Mouse (Mus musculus): ENCODE results near the gene Asf1a. TPM values are rescaled to one million over a fixed set of nuclear protein-coding genes. Genes with fewer than 3 reads are reported as not detected.
"Not testable (repeated sequence)": the region's sequence is repeated elsewhere in the genome, so short reads cannot be mapped to it uniquely, and the experiment has no call there.

Gene Asf1a
- 10 to 100 TPM; 27.2 to 29.9 TPM for total RNA-seq (2021)
- long read RNA-seq, experiment 1, partial matches to known transcripts: 0 of 5 reads
- long read RNA-seq, experiment 1, other reads (novel, unspliced or antisense): 1 of 5 reads
- long read RNA-seq, experiment 2, transcript Asf1a-201 (4 exons, 2,201 nt): major isoform, 21 of 24 reads
- long read RNA-seq, experiment 2, partial matches to known transcripts: 0 of 24 reads
- long read RNA-seq, experiment 2, other reads (novel, unspliced or antisense): 3 of 24 reads

DNA sequence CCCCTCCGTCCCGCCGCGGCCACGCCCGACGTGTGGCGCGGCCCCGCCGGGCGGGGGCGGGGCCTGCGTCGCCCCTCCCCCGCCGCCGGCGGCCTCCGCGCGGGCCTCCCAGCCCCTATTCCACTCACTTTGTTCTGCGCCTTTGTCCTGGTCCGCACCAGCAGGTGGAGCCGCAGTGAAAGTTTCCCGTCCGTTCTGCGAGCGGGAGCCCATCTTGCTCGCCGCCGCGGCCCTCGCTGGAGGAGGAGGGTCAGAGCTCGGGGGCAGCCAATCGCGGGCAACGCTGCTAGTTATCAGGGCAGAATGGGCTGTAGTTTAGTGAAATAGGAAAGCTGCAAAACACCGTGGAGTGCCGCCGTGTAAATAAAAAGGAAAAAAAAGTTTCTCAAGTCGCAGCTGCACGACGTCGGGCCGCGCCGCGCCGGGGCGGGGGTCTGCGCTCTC lies at the start of gene Asf1a:
Asf1a (plus strand) TSS at position 81 of the 444 bp plus-strand sequence.
- peak; percentile 93 to 95 for DNase-seq (ENCODE audit: low spot score in 2 of 2)

DNA sequence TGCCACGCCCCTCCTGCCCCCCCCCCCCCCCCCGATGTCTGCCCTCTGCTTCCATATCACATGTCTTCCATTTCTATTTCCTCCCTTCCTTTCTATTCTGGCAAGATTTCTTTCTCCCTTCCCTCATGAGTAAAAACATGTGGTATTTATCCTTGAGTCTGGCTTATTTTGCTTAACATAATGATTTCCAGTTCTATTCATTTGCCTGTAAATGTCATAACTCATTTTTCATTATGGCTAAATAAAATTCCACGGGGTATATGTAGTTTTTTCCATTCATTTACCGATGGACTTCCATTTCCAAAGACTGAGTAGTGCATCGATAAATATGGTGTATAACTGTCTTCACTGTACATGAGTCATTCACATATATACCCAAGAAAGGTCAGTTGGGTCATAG lies 34.6 kb upstream of the Asf1a start:
- DNase-seq (ENCODE audit: low spot score in 2 of 2): no peak

DNA sequence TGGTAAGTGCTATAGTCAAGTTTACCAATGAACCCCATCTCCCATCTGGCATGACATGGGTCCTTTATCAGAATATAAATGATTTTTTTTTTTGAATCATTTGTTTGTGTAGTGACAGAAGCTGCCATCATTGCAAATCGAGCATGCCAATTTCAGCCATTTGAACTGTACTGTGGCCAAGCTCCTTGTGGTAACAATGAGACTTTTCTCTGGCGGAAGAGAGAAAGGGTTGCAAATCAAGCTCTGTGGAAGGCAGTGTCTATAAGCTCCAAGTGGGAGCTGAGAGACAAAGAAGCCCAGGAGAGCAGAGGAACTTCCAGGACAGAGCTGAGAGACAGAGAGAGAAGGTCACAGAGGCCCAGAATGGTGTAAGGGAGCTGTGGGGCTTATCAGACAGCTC lies 31.0 kb upstream of the Asf1a start:
- no peak for DNase-seq (ENCODE audit: low spot score in 2 of 2)

DNA sequence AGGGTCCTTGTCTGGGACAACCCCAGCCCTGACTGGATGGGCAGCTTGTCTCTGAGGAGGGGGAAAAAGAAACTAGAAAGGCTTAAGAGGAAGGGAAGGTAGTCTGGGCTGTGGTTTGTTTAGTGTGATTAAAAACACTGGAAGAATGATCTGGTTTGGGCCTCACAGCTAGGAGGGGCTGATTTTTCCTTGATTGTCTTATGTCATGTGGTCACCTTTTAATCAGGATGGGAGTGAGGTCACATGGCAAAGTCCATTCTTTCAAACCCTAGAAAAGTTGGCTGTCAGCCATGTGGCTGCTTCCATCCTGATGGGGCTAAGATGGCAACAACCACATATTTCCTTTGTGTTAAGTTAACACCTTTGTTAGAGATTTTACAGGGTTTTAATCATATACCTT lies 28.0 kb upstream of the Asf1a start:
- DNase-seq (ENCODE audit: low spot score in 2 of 2): no peak

DNA sequence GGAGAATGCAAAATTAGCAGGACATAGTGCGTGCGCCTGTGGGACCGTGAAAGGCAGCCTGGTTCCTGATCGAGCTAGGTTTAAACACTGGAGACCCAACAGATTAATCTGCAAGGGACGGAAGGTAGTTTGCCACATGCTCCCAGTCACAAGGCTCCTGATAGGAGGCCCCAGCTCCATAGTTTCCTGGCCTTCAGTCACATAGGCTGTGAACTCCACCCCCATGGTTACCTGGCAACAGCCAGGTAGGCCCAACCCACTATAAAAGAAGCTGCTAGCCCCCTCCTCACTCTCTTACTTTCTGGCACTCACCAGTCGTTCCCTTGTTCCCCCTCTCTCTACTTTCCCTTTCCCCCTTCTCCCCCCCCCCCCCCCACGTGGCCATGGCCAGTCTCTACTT lies 16.4 kb upstream of the Asf1a start:
- DNase-seq (ENCODE audit: low spot score in 2 of 2): no peak

DNA sequence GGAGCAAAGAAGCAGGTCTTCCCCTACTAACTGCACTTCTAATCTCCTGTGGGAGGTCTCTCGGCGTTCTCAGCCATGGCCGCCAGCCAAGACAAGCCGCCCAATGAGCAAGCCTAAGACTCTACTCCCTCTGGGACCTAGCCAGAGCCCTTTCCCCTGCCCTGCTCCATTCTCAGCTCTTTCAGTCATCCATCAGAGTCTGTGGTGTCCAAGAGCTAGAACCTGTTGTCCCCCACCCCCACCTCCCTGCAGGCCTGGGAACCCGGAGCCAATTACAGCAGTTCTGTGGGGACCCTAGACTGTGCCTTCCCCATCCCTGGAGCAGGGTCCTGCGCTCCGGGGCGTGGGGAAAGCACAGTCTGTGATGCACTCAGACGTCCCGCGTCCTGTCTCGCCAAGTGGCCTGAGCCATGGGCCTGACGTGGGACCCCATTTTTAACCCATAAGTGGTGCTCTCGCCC lies 15.9 kb upstream of the Asf1a start:
- DNase-seq (ENCODE audit: low spot score in 2 of 2): peak; percentile 41 to 57

DNA sequence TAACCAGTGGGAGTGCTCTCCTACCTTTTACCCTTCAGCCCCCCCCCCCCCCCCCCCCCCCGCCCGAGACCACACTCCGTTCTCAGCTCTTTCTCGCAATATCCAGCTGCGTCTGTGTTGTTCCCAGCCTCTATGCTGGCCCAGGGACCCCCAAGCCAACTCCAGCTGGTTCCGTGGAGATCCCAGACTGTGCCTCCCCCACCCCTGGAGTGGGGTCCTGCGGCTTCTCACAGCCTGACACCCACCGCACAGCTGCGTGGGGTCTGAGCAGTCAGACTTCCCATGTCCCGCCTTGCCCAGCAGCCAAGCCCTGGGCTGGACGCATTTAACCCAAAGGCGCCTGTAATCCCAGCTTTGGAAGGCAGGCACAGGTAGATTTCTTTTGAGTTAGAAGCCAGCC lies 15.5 kb upstream of the Asf1a start:
- DNase-seq (ENCODE audit: low spot score in 2 of 2): no peak

DNA sequence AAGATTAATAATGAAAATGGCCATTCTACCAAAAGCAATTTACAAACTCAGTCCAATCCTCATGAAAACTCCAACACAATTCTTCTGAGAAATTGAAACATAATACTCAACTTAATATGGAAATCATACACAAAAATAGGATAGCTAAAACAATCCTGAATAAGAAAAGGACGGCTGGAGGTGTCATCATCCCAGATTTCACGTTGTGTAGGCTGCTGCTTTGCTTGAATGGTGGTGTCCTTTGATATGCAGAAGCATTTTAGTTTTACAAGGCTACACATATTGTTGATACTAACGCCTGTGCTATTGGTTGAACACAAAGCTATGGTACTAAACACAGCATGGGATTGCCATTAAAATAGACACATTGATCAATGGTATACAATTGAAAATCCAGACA lies 10.8 kb upstream of the Asf1a start:
- no peak for DNase-seq (ENCODE audit: low spot score in 2 of 2)

DNA sequence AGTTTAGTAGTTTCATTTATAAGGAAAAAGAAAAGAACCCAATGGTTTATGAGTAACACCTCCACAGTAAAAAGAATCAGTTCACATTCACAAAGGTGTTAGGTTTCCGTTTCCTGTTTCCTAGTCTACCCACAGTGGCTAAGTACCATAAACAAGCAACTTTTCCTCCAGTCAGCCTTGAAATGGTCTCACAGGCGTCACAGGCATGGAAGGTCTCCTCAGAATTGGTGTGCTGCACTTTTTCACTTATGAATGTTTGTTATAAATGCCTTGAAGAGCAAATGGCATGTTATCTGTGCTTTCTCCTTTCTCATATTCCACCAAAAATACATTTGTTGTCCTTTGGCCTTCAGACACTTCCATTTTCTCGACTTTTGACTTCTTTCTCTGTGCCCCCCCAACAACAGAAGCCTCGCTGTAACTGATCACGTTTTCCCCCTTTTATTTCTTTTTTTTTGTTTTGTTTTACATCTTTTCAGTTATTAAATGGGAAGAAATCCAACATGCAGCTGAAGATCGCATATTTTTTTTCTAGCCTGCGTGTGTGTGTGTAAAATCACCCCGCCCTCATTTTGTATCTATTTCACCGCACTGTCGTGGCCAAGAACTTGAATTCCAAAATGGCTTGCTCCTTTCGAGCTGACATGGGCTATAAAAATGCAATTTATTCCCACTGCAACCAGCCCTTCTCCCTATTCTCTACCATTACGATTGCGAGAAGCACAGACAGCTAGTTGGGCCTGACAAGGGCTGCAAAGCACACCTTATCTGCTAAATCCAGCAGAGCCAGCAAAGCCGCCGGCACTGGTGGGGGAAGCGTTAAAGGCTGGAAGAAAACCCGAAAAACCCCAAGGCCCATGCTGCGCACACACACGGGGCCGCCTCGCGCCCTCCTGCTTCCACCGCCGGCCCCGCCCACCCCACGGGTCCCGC lies 547 bp upstream of the Asf1a start:
- DNase-seq (ENCODE audit: low spot score in 2 of 2): no peak

DNA sequence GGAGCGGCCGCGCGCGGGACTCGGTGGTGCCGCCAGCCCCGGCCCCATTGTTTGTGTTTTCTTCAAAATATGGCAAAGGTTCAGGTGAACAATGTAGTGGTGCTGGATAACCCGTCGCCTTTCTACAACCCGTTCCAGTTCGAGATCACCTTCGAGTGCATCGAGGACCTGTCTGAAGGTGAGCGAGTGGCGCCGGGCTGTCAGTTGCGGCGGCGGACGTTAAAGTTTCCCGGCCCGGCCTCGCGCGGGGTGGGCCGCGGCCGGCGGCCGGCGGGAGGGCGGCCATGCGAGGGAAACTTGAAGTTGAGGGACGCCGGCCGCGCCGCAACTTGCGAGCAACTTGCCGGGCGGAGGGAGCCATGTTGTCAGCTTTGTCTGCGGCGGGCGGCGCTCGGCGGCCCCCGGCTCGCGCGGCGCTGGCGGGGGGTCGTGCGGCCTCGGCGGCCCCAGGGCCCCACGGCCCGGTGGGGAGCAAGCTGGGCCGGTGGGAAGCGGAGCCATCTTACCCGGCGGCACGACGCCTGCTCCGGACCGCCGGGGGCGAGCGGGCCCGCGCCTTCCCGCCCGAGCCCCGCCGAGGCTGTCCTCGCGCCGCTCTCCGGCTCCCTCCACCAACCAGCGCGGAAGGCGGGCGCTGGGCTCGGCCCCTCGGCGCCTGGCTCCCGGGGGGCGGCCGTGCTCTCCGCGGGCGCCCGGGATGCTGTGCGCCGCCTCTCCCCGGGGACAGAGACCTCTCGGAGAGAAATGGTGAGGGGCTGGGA lies 744 bp downstream of the Asf1a start:
- DNase-seq (ENCODE audit: low spot score in 2 of 2): peak; percentile 58 to 64

DNA sequence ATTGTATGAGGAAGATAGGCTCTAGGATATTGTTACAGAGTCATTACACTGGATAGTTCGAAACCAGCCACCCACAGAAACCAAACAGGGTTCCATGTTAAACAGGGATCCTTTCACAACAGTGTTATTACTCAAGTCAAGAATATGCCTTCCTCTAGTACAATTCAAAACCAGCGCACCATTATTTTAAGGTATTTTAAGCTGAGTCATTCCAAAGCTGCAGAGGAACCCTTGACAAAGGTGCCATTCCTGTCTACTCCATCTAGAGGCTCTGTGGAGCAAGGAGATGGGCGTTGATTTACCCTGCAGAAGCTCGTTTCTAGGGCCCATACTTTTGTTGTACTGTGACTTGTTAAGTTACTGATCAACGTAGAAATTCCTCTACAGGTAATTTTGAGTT lies 2.3 kb downstream of the Asf1a start:
- no peak for DNase-seq (ENCODE audit: low spot score in 2 of 2)

DNA sequence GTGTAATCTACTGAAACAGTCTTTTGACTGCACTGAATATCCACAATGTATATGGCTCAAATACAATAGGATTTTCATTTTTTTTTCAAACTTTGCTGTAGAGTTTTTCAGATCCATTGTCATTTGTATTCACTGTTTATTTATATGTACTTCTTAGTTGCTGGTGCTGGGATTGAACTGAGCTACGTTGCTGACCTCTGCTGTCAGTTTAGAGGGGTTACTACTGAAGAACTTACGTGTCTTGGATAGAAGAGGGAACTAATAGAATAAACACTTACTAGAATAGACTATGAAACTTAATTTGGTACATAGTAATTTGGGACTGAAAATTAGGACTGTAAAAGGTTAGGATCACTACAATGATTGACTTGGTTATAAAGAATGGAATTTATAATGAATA lies 8.8 kb downstream of the Asf1a start:
- DNase-seq (ENCODE audit: low spot score in 2 of 2): no peak

DNA sequence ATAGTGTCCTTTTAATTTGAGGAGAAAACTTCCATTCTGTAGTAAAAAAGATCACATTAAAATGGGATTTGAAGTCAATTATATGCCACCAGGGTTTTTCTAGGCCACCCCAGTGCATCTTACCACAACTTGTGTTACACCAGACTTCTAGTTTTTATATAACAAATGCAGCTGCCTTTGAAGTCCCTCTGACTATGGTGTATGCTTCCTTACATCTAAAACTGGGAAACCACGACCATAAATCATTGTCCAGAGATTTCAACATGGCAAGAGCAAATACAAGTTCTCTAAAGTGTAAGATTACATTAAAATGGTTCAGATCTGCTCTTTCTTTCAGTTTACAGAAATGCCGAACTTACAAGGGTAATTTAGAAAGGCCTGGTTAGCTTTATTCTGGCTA lies 11.7 kb downstream of the Asf1a start:
- DNase-seq (ENCODE audit: low spot score in 2 of 2): no peak

DNA sequence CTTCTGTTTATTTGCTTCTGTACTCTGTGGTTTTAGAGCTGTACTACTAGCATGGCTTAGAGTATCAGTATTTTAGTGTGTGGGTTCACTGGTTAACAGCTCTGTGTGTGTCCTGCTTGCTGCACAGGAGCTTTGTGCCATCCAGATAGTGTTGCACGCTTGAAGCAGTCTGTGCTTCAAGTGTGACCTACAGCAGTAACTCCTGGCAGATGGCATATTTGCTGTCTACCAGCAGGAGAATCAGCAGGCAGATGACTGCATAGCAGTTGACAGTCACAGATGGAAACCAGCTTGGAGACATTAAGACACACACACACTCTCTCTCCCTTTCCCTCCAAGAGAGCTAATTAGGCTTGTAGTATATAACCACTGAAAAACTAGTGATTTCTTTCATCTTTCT lies 15.6 kb downstream of the Asf1a start:
- no peak for DNase-seq (ENCODE audit: low spot score in 2 of 2)

DNA sequence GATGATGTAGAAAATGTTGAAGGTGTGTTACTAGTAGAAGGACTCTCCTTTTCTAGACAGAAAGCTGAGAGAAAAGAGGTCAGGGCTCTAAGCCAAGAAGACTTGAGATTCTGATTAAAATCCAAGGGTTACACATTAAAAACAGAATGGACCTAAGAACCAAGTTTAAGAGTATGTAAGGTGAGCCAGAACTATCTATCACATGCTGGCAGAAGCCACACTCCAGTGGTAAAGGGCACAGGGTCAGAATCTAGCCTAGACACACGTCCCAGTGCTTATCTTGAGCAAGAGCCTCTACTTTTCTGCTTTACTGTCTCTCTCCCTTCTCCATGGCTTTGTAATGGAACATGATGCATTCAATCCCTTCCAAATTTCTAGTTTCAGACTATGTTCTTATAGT lies 17.4 kb downstream of the Asf1a start:
- no peak for DNase-seq (ENCODE audit: low spot score in 2 of 2)

DNA sequence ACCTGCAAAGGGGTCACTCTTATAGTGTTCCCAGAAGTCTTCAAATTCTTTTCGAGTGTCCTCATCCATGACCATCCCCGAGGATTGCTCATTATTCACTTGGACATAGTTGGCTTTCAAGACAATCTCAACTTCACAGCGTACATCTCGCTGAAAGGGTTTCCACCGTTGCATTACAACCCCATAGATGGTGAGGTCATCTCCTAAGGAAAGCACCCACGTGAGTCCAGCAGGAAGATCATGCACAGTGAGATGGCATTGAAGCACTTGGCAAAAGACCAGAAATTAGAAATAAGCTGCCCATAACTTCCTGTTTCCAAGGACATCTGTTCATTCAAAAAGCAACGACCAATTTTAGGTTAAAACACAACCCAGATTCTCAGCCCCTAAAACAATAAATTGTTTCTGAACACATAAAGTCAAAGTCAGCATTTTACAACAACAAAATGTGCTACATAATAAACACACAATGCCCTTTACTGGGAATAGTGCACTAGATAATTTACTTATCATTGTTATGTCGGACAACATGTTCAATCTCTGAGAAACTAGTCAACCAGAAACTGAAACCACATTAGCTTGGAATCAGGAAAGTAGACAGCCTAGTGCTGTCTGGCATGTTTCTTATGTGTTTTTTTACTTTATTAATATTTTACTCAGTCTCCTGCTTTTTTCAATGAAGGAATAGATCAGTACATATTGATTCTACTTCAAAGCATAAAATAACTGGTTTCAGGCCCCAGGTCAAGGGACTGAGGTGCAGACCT lies 19.5 kb downstream of the Asf1a start:
- DNase-seq (ENCODE audit: low spot score in 2 of 2): no peak

DNA sequence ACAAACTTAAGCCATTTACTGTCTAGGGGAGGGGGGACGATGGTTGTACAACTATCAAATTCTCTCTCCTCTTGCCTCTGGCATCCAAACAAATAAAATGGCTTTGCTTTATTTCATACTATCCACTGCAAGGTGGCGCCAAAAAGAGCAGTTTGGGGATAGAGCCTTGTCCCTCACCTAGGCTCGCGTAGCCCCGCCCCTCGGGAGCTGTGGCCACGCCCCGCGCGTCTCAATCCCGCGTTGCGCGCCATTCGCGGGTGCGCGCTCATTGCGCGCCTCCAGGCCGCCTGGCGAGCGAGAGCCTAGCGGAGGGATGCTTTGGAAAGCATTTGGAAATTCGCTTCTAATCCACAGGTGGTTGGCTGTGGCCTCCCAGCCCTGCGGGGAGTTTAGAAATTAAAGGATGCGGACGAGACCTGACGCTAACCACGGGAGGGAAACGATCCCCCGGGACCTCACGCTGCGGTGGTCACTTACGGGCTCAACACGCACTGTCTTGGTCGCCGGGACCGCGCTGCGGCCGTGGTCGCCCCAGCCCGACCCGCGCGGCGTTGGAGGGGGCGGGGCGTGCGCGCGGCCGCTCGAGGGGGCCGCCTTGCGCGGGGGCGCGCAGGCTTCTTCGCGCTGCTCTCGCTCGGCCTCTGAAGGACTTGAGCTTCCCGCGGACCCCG lies 32.8 kb downstream of the Asf1a start:
- DNase-seq (ENCODE audit: low spot score in 2 of 2): peak; percentile 89 to 90

DNA sequence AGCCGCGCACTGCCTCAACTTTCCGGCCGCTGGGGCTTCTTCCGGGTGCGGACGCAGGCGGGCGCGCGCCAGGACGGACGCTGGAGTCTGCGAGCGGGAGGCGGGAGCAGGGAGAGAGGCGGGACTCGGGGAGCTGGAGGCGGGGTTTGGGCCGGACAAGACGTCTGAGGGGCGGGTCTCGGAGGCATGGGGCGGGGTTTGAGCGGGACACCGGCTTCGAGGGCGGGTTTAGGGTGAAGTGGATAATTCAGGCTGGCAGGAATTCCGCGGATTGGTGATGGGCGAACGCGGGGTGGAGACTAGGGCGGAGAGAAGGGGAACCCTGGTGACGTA lies 33.3 kb downstream of the Asf1a start:
- DNase-seq (ENCODE audit: low spot score in 2 of 2): peak; percentile 91

DNA sequence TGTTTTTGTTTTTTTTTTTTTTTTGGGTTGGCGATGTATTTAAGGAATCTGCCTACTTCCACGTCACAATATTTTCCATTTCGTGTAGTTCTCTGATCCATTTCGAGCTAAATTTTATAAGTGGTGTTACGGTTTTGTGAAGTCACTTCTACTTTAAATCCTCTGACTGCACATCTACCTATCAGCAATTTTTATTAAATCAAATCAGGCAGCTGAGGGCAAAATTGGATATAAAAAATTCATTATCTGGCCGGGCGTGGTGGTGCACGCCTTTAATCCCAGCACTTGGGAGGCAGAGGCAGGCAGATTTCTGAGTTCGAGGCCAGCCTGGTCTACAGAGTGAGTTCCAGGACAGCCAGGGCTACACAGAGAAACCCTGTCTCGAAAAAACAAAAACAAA lies 33.8 kb downstream of the Asf1a start, which contains the start of gene Mcm9:
Mcm9 (minus strand) TSS at position 101 of the 400 bp plus-strand sequence.
- not testable (repeated sequence) for DNase-seq (ENCODE audit: low spot score in 2 of 2)

DNA sequence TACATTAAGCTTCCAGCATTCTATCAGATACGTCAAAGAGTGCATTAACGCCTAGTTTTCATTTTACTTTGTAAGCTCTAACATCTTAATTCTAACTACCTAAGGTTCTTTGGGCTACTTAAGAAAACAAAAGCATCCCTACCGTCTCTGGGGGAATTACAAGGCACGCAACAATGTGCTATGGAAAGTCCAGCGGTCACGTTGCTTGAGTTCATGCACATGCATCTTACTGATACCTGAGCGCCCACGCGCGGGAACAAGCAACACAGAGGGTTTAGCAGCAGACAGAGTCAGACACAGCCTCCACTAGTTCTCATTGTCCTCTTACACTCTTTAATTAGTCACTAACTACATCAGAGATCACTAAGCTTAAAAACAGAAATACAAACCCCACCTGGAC lies 37.6 kb downstream of the Asf1a start:
- DNase-seq (ENCODE audit: low spot score in 2 of 2): no peak
